Mouse (Mus musculus): ENCODE results near the gene Casq2.

Casq2 gene

DNA sequence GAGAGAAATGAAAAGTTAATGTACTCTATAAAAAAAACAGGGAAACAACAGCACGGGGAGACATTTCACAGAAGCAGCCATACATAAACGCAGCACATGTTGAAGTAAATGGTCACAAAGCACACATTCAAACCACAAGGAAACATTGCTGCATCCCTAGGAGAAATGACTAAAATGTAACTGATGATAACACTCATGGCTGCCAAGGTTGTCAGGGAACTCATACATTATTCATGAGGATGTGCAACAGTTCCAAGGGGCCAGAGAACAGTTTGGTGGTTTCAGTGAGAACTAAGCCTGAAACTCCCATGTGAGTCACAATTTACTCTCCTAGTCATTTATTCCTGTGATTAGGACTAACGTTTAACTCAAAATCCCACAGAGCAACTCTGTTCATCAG, 22.0 kb downstream of the Casq2 start:
- ChIA-PET CTCF (no interaction called here), POLR2A (interaction anchor here in 1 of 4 experiments (1.0 to 2.4 kb wide), 2 partner anchors 10 to 49 kb away, joined by 5 to 6 read pairs; no protein-coding TSS in a partner anchor)

DNA sequence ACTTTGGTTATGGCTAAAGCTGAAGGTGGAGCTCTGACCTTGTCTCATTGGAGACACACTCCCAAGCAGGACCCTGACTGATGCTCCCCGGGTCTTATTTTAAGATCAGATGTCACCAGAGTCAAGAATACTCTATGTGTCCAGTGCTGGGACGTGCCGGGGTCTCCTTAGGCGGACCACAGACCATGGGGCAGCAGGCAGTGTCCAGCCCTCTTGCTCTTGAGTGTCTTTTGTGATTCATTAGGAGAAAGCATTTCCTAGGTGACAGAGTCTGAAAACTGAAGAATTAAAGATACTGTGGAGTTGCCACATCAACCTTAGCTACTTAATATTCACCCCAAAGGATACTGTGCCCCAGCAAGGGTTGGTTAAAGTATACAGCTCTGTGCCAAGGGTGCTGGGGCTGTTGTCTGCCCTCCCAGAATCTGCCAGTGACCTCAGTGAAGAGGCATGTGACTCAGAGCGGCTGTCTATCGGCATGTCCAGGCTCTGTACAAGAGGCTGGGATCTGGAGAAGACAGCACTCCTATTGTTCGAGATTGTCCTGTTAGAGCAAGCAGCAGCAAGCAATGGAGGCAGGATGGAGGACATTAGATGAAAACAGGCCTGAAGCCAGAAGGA, 25.9 kb downstream of the Casq2 start:
- POLR2A ChIA-PET = interaction anchor here in 2 of 4 experiments (0.6 to 1.0 kb wide), 3 partner anchors 25 to 606 kb away, joined by 3 to 4 read pairs (median 4); no protein-coding TSS in a partner anchor
- CTCF ChIA-PET = interaction anchor here in 1 of 4 experiments (0.6 kb wide), 1 partner anchor 1605 kb away, joined by 3 read pairs; no protein-coding TSS in a partner anchor

- ChIA-PET POLR2A (interaction anchor here in 2 of 4 experiments (0.5 to 1.3 kb wide), 3 partner anchors 37 to 221 kb away, joined by 3 to 4 read pairs (median 3); no protein-coding TSS in a partner anchor), CTCF (interaction anchor here (0.5 to 2.1 kb wide), 14 partner anchors 9 to 870 kb away, joined by 3 to 16 read pairs (median 4); no protein-coding TSS in a partner anchor)
Measured at GRCm38 (mm10) chr3:102120947-102121346, 34.7 kb downstream of the Casq2 start.

DNA sequence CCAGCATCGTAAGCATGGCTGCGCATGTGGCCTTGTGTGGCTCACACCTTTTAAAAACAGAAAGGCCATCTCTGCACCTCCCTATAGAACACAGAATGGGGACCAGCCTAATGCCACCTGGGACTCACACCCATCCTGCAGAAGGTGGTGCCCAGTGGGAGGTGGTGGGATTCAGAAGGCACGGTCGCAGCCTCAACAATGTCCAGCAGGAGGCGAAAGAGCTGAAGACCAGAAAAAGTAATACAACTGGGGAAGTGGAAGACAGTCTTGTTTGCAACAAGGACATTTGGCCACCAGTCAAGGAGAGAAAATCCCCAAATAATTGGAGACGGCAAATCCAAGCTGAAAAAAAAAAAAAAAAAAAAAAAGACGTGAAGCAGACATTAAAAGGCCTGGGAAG, 35.8 kb downstream of the Casq2 start:
- CTCF ChIA-PET = interaction anchor here (0.6 to 2.1 kb wide), 28 partner anchors 8 to 1355 kb away, joined by 3 to 16 read pairs (median 4); no protein-coding TSS in a partner anchor
- POLR2A ChIA-PET = interaction anchor here in 3 of 4 experiments (0.6 to 1.3 kb wide), 4 partner anchors 8 to 645 kb away, joined by 3 to 4 read pairs (median 4); no protein-coding TSS in a partner anchor

DNA sequence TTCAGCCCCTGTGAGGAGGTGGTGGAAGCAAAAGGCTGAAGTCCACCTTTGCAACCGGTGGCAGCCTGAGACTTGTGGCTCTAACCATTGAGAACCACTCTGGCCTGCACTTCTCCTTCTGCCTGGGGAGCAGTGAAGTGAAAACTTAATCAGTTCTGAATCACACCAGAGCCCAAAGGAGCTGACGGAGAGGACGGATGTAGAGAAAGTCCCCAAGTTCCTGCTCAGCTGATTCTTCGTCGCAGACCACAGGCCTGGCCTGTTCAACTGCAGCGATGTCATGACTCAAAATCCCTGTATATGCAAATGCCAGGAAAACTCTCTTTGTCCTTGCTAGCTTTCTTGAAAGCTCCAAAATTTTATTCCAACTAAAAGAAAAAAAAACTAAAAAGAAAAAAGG, 37.4 kb downstream of the Casq2 start:
- CTCF ChIA-PET = no interaction called here
- POLR2A ChIA-PET = interaction anchor here in 2 of 4 experiments (0.7 kb wide), 2 partner anchors 28 to 45 kb away, joined by 3 to 4 read pairs; no protein-coding TSS in a partner anchor

- CTCF ChIA-PET = interaction anchor here in 1 of 4 experiments (0.9 kb wide), 1 partner anchor 85 kb away, joined by 3 read pairs; no protein-coding TSS in a partner anchor
- POLR2A ChIA-PET = interaction anchor here in 3 of 4 experiments (0.6 to 1.6 kb wide), 3 partner anchors 11 to 27 kb away, joined by 3 to 5 read pairs (median 4); no protein-coding TSS in a partner anchor
Measured at GRCm38 (mm10) chr3:102125546-102125945, 39.3 kb downstream of the Casq2 start.

DNA sequence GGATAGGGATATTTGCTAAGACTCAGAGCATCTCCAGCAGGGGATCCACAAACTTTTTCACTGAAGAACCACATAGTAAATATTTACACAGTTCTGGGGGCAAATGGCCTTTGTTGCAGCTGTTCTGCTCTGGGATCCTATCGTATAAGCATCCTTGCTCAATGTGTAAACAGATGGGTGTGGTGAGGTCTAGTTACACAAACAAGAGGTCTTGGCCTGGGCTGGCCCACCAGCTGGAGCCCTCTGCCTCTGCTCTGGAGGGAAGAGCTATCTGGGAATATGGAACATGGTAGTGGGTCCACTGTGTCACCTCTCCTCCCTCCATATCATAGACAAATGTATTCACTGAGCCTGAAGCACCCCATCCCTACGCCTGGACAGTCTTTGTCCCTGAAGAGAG, 40.9 kb downstream of the Casq2 start:
- POLR2A ChIA-PET = interaction anchor here in 1 of 4 experiments (1.1 kb wide), 1 partner anchor 48 kb away, joined by 4 read pairs; no protein-coding TSS in a partner anchor
- CTCF ChIA-PET = no interaction called here

GRCm38 (mm10) chr3:102128242-102128641, 42.0 kb downstream of the Casq2 start:
- POLR2A ChIA-PET = interaction anchor here in 1 of 4 experiments (0.7 kb wide), 1 partner anchor 74 kb away, joined by 3 read pairs; no protein-coding TSS in a partner anchor
- CTCF ChIA-PET = no interaction called here

GRCm38 (mm10) chr3:102130478-102130877, 44.3 kb downstream of the Casq2 start:
- POLR2A ChIA-PET = interaction anchor here (0.6 to 1.3 kb wide), 12 partner anchors 9 to 339 kb away, joined by 3 to 6 read pairs (median 3); partner anchors contain the start of gene Ngf (in 1 of the 4)
- CTCF ChIA-PET = interaction anchor here (0.5 to 2.0 kb wide), 35 partner anchors 8 to 1708 kb away, joined by 3 to 14 read pairs (median 4); no protein-coding TSS in a partner anchor

GRCm38 (mm10) chr3:102131627-102132324, 45.6 kb downstream of the Casq2 start:
- ChIA-PET POLR2A (interaction anchor here in 1 of 4 experiments (1.3 kb wide), 1 partner anchor 11 kb away, joined by 3 read pairs; no protein-coding TSS in a partner anchor), CTCF (interaction anchor here in 1 of 4 experiments (0.8 kb wide), 1 partner anchor 61 kb away, joined by 3 read pairs; no protein-coding TSS in a partner anchor)

DNA sequence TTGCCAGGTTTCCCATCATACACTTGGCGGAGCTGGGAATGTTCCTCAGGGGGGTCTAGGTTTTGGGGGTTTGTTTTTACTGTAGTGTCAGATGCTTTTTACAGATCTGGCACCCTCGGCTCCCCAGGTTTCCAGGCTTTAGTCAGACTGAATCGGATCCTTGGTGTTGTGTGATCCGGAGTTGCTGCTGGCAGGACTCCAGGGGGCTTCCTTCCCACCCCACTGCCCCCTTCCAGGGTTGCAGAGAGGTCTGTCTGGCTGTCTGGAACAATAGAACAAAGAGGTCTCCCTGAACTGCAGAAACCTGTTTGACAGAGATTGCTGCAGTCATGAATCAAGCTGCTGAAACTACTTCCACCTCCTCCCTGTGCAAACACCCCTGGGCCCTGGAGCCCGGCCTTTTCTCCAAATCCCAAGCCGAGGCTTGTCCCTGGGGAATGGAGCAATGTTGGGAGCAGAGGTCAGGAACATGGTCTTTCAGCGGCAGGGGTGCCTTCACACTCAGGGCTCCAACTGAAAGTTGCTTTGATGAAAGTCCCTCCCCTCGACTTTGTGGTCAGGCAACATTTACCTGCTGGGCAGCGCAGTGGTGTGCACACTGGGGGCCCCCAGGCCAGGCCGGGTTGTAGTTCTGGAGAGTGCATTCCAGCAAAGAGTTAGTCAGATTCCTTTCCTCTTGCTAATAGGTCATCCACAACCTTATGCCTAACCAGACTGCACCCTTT, 49.3 kb downstream of the Casq2 start:
- CTCF ChIA-PET = no interaction called here
- POLR2A ChIA-PET = interaction anchor here in 3 of 4 experiments (0.9 to 2.0 kb wide), 6 partner anchors 9 to 32 kb away, joined by 3 to 6 read pairs (median 4); no protein-coding TSS in a partner anchor

DNA sequence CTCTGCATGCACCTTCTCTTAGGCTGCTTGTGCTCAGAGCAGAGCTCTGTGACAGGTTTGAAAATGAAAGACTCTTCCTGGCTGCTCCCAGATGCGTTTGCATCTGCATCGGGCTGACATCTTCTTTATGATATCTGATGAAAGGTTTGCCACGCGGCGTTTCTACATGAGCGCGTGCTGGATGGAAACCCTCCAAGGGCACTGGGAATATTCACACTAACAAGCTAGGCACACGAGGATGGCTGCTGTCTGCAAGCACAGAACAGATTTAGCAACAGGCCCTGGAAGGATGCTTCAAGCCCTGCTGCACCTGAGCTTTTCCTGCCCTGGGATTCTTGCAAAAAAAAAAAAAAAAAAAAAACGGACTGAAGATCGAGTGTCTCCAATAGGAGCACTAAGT, 50.9 kb downstream of the Casq2 start:
- ChIA-PET POLR2A (interaction anchor here (0.6 to 2.0 kb wide), 9 partner anchors 11 to 1246 kb away, joined by 3 to 6 read pairs (median 4); no protein-coding TSS in a partner anchor), CTCF (interaction anchor here in 2 of 4 experiments (0.6 kb wide), 3 partner anchors 11 to 84 kb away, joined by 3 to 11 read pairs (median 3); no protein-coding TSS in a partner anchor)

DNA sequence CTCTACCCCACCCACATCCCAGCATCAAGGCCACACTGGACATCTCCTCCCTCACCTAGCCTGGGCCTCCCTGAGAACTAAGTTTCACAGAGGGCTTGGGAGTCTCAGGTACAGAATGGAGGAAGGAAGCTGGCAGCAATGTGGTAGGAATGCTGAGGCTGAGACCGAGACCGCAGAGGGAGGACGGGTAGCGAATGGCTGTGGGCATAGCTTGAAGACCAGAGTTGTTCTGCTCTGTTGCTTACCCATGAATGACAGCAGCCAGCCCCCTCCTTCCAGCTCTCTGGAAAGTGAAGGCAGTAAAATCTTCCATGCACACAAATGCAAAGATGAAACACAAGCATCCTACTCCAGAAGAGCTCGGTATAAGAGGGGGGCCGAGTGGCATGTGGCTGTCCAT, 52.7 kb downstream of the Casq2 start:
- ChIA-PET POLR2A (interaction anchor here in 1 of 4 experiments (0.9 to 1.5 kb wide), 5 partner anchors 8 to 36 kb away, joined by 3 read pairs; no protein-coding TSS in a partner anchor), CTCF (no interaction called here)

DNA sequence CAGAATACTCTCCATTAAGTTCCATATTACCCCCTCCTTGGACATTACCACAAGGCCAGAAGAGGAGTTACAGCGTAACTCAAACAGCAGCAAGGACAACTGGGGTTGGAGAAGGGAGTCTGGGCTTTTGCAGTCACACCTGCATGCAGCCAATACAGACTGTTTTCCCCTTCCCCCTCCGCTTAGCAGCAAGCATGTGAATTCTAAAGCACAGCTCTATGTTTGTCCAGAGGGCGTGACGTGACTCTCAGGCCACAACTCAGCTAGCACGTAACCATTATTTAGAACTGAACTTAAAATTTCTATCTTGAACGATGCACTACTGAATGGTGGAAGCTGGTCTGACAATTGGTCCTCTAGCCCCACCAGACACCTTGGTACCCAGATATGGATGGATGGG, 54.4 kb downstream of the Casq2 start:
- ChIA-PET POLR2A (interaction anchor here in 2 of 4 experiments (1.0 to 3.7 kb wide), 4 partner anchors 10 to 56 kb away, joined by 3 to 8 read pairs (median 4); no protein-coding TSS in a partner anchor), CTCF (interaction anchor here in 1 of 4 experiments (0.6 kb wide), 1 partner anchor 217 kb away, joined by 3 read pairs; the partner anchor contains the start of gene Slc22a15)

GRCm38 (mm10) chr3:102141451-102141850, 55.2 kb downstream of the Casq2 start:
- ChIA-PET POLR2A (interaction anchor here in 3 of 4 experiments (0.7 to 3.7 kb wide), 10 partner anchors 11 to 62 kb away, joined by 3 to 10 read pairs (median 4); no protein-coding TSS in a partner anchor), CTCF (interaction anchor here in 1 of 4 experiments (0.8 kb wide), 1 partner anchor 11 kb away, joined by 5 read pairs; no protein-coding TSS in a partner anchor)

GRCm38 (mm10) chr3:102141893-102142292, 55.7 kb downstream of the Casq2 start:
- ChIA-PET CTCF (interaction anchor here in 2 of 4 experiments (0.8 to 0.9 kb wide), 2 partner anchors 11 to 12 kb away, joined by 4 to 5 read pairs; no protein-coding TSS in a partner anchor), POLR2A (interaction anchor here in 3 of 4 experiments (0.7 to 3.7 kb wide), 9 partner anchors 11 to 61 kb away, joined by 3 to 10 read pairs (median 4); no protein-coding TSS in a partner anchor)

- POLR2A ChIA-PET = interaction anchor here in 2 of 4 experiments (1.2 to 3.7 kb wide), 7 partner anchors 10 to 78 kb away, joined by 3 to 10 read pairs (median 5); no protein-coding TSS in a partner anchor
Measured at GRCm38 (mm10) chr3:102142947-102143346, 56.7 kb downstream of the Casq2 start.

More at GRCm38 (mm10) chr3:102142947-102143346, 56.7 kb downstream of the Casq2 start:
- CTCF ChIA-PET = interaction anchor here in 1 of 4 experiments (0.5 kb wide), 1 partner anchor 21 kb away, joined by 4 read pairs; no protein-coding TSS in a partner anchor
